Mouse (Mus musculus): ENCODE data around the gene Sapcd2.

- no peak for TF ChIP-seq POLR2A (IDR thresholded peaks at IDR 0.05; ENCODE audit: low read depth, low read length)
- no peak for TF ChIP-seq CTCF (IDR thresholded peaks at IDR 0.05; ENCODE audit: extremely low read depth, insufficient read depth, insufficient read length, insufficient replicate concordance)
Measured at GRCm38 (mm10) chr2:25372644-25373391, 697 bp downstream of the Sapcd2 start.

Measured in spleen, adult 2 months (tissue).